Mouse (Mus musculus) olfactory bulb, adult 2 months (tissue): ENCODE results near the gene Gm45753.

Experiments
- CTCF ChIP-seq: fragments of 200-500 bp; IDR thresholded peaks from 2 replicates; pipeline ENCODE4 v1.5.1; 2012; ENCODE audit warnings: low read depth, mild to moderate bottlenecking, low read length, moderate library complexity; ENCODE audit not compliant: insufficient read depth
- POLR2A ChIP-seq: fragments of 200-500 bp; IDR thresholded peaks from 2 replicates; pipeline ENCODE4 v1.6.1; 2012; ENCODE audit warnings: mild to moderate bottlenecking, low read depth, low read length, moderate library complexity; ENCODE audit not compliant: insufficient read depth

DNA sequence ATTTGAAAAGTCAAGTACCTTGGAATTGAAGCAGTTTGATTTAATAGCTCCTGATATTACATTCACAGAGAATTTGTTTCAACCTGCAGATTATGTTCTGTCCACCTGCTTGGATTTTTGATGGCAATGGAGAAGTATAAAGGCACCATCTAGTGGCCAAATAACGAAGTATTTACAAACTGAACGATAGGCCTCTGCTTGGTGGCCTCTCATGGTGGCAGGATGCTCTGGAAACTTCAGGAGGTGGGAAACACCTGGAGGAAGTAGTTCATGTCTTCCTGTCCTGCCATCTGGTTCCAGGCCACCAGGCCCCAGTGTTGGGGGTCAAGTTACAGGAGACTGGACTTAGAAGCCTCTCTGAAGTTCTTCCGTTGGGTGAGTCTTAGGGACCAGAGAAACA lies 70.0 kb downstream of the Gm45753 start:
- no peak for TF ChIP-seq POLR2A
- TF ChIP-seq CTCF: no peak
